Mouse (Mus musculus) liver, adult 2 months (tissue): ENCODE results near the gene Hddc3. TPM values are rescaled to one million over a fixed set of nuclear protein-coding genes. Genes with fewer than 3 reads are reported as not detected.

ENCODE experiments used
- DNase-seq: peaks from one replicate; pipeline ENCODE4 v3.0.0-alpha.2; 2011; ENCODE audit warnings: low read depth, low spot score; ENCODE audit errors: extremely low read depth
- H3K27ac ChIP-seq: fragments of 200-500 bp; replicated peaks from 2 replicates; pipeline ENCODE4 v1.5.1; 2012; ENCODE audit warnings: low read depth, mild to moderate bottlenecking, control low read depth, inconsistent platforms, low read length; ENCODE audit not compliant: insufficient read depth
- H3K27me3 ChIP-seq: fragments of 200-500 bp; 2 replicates; pipeline ENCODE4 v1.6.1; 2012; ENCODE audit warnings: mild to moderate bottlenecking, moderate library complexity, low read length, inconsistent platforms; ENCODE audit not compliant: control insufficient read depth, insufficient read depth
- H3K36me3 ChIP-seq: fragments of 200-500 bp; 2 replicates; pipeline ENCODE4 v1.6.1; 2012; ENCODE audit warnings: low read length, inconsistent platforms; ENCODE audit not compliant: control insufficient read depth, insufficient read depth
- H3K4me1 ChIP-seq: fragments of 200-500 bp; 2 replicates; pipeline ENCODE4 v1.6.1; 2011; ENCODE audit warnings: low read length; ENCODE audit not compliant: control insufficient read depth, insufficient read depth
- H3K4me3 ChIP-seq: fragments of 200-500 bp; 2 replicates; pipeline ENCODE4 v1.5.1; 2011; ENCODE audit warnings: low read depth, mild to moderate bottlenecking, control low read depth, low read length, moderate library complexity; ENCODE audit not compliant: insufficient read depth
- H3K79me2 ChIP-seq: fragments of 200-500 bp; 2 replicates; pipeline ENCODE4 v1.6.1; 2012; ENCODE audit warnings: inconsistent platforms, mild to moderate bottlenecking, low read length, moderate library complexity; ENCODE audit not compliant: control insufficient read depth, insufficient read depth
- H3K9ac ChIP-seq: fragments of 200-500 bp; 2 replicates; pipeline ENCODE4 v1.6.1; 2012; ENCODE audit warnings: low read depth, mild to moderate bottlenecking, control low read depth, inconsistent platforms, low read length
- CTCF ChIP-seq: fragments of 200-500 bp; IDR thresholded peaks from 2 replicates; pipeline ENCODE4 v1.5.1; 2011; ENCODE audit warnings: low read depth, low read length, control low read depth
- POLR2A ChIP-seq: fragments of 200-500 bp; IDR thresholded peaks from 2 replicates; pipeline ENCODE4 v1.6.1; 2011; ENCODE audit warnings: low read length, control low read depth; ENCODE audit not compliant: insufficient read depth; ENCODE audit errors: extremely low read depth
- WGBS: fragments of 180-500 bp; shearing (Covaris S2); methylation state at CpG from one replicate; pipeline ENCODE4 v1.1.7; 2018; 5-methylcytosine and 5-hydroxymethylcytosine counted together
- polyA plus RNA-seq: library from polyadenylated mRNA; depleted of rRNA; stranded (reverse); fragments of >200 nt; gene quantifications from 2 replicates; pipeline ENCODE4 v1.2.3, GENCODE M21; 2012
- total RNA-seq: library from RNA; depleted of rRNA; stranded (reverse); fragments of >200 nt; gene quantifications from 2 replicates; pipeline ENCODE4 v1.2.3, GENCODE M21; 2014

The Hddc3 gene
- total and polyA plus RNA-seq, 2 experiments, result 8.7 to 28.3 TPM

GRCm38 (mm10) chr7:80339371-80339770 lies 3.5 kb upstream of the Hddc3 start:
- Histone ChIP-seq H3K9ac (peak overlapping the region; percentile 55), H3K4me3 (peak overlapping the region; percentile 49; the same call in 1 of the 2 replicates), H3K79me2 (no peaks in the 10 kb centered on the region), H3K4me1 (peaks cover 7% of the 10 kb centered on the region), H3K36me3 (peaks cover 9% of the 10 kb centered on the region), H3K27ac (no peak overlapping the region), H3K27me3 (no peaks in the 10 kb centered on the region)
- 19% methylated on average over 17 of the region's 17 CpGs for WGBS
- no peak for DNase-seq
- TF ChIP-seq POLR2A, result no peak
- TF ChIP-seq CTCF, result no peak

GRCm38 (mm10) chr7:80339793-80340628 lies 2.9 kb upstream of the Hddc3 start:
- Histone ChIP-seq H3K27me3 (no peaks in the 10 kb centered on the region), H3K4me3 (peak overlapping the region; percentile 82), H3K27ac (peak overlapping the region; percentile 68), H3K79me2 (no peaks in the 10 kb centered on the region), H3K4me1 (peaks cover 7% of the 10 kb centered on the region), H3K36me3 (peaks cover 5% of the 10 kb centered on the region; the same call in 1 of the 2 replicates), H3K9ac (peak overlapping the region; percentile 77)
- WGBS, result under 1% methylated on average over 45 of the region's 45 CpGs
- TF ChIP-seq POLR2A (peak; percentile 59), CTCF (peak; percentile 80)
- DNase-seq, result peak; percentile 90

GRCm38 (mm10) chr7:80340793-80341192 lies 2.1 kb upstream of the Hddc3 start, which contains the start of gene Unc45a:
TSS of gene Unc45a (minus strand) at chr7:80341005.
- TF ChIP-seq CTCF (peak; percentile 84), POLR2A (no peak)
- H3K4me1 ChIP-seq, result peaks cover 7% of the 10 kb centered on the region
- no peaks in the 10 kb centered on the region for H3K79me2 ChIP-seq
- DNase-seq, result peak; percentile 73
- WGBS, result under 1% methylated on average over 11 of the region's 11 CpGs
- 0 out of 2 replicates have a peak, but pooled peaks cover 3% of the 10 kb centered on the region for H3K36me3 ChIP-seq
- peak within 1 kb of the TSS; percentile 82 for H3K4me3 ChIP-seq
- no peaks in the 10 kb centered on the region for H3K27me3 ChIP-seq
- peak within 1 kb of the TSS; percentile 77 for H3K9ac ChIP-seq
- peak within 1 kb of the TSS; percentile 68 for H3K27ac ChIP-seq

GRCm38 (mm10) chr7:80341793-80342192 lies 1.1 kb upstream of the Hddc3 start:
- Histone ChIP-seq H3K4me3 (no peak overlapping the region), H3K9ac (no peak overlapping the region), H3K79me2 (no peaks in the 10 kb centered on the region), H3K27ac (no peak overlapping the region), H3K36me3 (0 out of 2 replicates have a peak, but pooled peaks cover 3% of the 10 kb centered on the region), H3K4me1 (peaks cover 7% of the 10 kb centered on the region), H3K27me3 (no peaks in the 10 kb centered on the region)
- no peak for TF ChIP-seq CTCF
- TF ChIP-seq POLR2A, result no peak
- WGBS, result 82% methylated on average over 7 of the region's 7 CpGs
- no peak for DNase-seq

GRCm38 (mm10) chr7:80343270-80344018 lies 540 bp downstream of the Hddc3 start:
- peaks cover 7% of the 10 kb centered on the region for H3K4me1 ChIP-seq
- H3K79me2 ChIP-seq, result no peaks in the 10 kb centered on the region
- WGBS, result 26% methylated on average over 19 of the region's 19 CpGs
- 0 out of 2 replicates have a peak overlapping the region, but pooled peaks have one; percentile 29 for H3K27ac ChIP-seq
- H3K9ac ChIP-seq, result peak overlapping the region; percentile 83
- TF ChIP-seq POLR2A, result no peak
- DNase-seq, result no peak
- H3K27me3 ChIP-seq, result no peaks in the 10 kb centered on the region
- H3K36me3 ChIP-seq, result no peaks in the 10 kb centered on the region
- H3K4me3 ChIP-seq, result peak overlapping the region; percentile 73
